Mouse (Mus musculus) mouse embryonic stem cell (cell line): ENCODE data around the gene Hoxb9.

ENCODE experiments used
- in situ Hi-C, 2 experiments: fragments of 300-500 bp; cut with MboI; formaldehyde crosslinking; loops; 1 replicate in 1 of 2; 3 replicates in 1 of 2; pipeline ENCODE4 v1.14.3; 2019 to 2020; ENCODE audit warnings: low sequenced_read_pairs in 2 of 2, low pct_unique_long_range_greater_than_20kb in 1 of 2, mixed read lengths in 1 of 2; ENCODE audit not compliant: unreplicated experiment in 1 of 2

Gene Hoxb9

DNA sequence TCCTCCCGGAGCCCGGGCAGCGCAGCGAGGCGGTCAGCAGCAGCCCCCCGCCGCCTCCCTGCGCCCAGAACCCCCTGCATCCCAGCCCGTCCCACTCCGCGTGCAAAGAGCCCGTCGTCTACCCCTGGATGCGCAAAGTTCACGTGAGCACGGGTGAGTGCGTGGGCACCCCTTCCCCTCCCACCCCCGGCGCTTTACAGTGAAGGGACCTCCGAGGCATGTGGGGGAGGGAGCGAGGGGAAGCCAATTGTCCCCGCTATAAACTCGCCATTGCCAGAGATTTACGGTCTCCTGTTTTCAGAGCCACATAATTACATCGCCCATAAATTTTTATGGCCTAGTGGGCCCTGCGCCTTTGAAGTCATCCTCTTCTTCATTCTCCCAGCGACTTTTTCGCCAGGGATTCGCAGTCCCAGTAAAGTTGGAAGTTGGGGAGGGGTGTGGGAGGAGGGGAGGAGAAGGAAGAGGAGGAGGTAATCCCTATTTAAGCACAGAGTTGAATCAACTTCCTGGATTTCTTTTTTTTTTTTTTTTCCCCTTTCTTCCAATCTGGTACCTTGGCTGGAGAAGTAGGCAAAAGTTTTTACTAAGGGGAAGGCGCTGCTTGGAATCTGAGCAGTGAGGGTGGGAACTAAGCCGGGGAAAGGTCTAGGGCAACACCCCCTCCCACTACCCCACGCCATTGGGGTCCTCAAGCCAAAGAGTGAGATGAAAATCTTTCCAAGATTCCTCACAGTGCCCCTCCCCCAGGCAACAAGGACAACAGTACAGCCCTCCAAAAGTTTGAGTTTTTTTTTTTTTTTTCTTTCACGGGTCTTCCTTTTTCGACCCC, 48.0 kb downstream of the Hoxb9 start:
- in situ Hi-C loops: loop anchor here (25.0 kb wide), 1 partner anchor 543 kb away; no protein-coding TSS in a partner anchor

- in situ Hi-C loops: loop anchor here (10.0 to 25.0 kb wide), 2 partner anchors 145 to 542 kb away; no protein-coding TSS in a partner anchor
Measured at GRCm38 (mm10) chr11:96319910-96320309, 48.7 kb downstream of the Hoxb9 start.

- in situ Hi-C loops: loop anchor here (10.0 to 25.0 kb wide), 2 partner anchors 146 to 542 kb away; no protein-coding TSS in a partner anchor
Measured at GRCm38 (mm10) chr11:96320688-96321087, 49.4 kb downstream of the Hoxb9 start.

- in situ Hi-C loops: loop anchor here (10.0 to 25.0 kb wide), 2 partner anchors 147 to 540 kb away; no protein-coding TSS in a partner anchor
Measured at GRCm38 (mm10) chr11:96321846-96322245, 50.6 kb downstream of the Hoxb9 start.

DNA sequence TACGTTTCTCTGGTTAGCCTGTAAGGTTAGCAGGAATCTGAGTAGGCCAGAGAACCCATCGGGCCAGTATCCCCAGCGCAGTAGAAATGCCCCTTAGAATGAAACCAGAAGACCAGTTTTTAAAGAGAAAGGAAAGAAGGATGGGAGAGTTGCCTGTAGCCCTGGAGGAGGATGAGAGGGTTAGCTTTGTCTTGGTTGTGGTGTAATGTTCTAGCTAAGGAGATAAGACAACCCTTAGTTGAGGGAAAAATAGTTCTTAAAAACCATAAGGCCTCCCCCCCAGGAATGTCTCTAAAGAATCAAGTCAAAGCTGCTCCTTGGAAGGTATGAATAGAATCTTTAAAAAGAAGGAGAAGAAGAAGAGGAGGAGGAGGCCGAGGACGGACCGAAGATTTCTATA, 51.5 kb downstream of the Hoxb9 start:
- in situ Hi-C loops: loop anchor here (10.0 to 25.0 kb wide), 2 partner anchors 148 to 540 kb away; no protein-coding TSS in a partner anchor

DNA sequence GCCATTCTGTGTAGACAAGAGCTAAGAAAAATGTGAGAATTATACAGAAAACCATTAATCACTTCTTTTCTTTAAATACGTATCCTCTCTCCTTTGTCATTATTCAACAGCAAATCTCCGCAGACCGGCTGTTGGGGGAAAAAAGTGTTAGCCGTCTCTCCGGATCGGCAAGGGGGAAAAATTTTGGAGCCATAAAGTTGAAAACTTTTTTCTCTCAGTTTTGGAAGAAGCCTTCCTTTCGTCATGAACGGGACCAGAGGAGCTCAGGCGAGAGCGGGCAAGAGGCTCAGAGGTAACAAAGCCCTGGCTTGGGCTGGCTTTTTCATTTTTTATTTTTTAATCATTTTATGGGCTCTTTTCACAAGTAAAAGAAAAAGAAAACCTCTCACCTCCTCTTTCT, 51.9 kb downstream of the Hoxb9 start, which contains the start of gene Hoxb3:
Gene Hoxb3, plus strand, starts transcription at position 173 of the 400 bp plus-strand sequence.
- in situ Hi-C loops: loop anchor here (10.0 to 25.0 kb wide), 2 partner anchors 148 to 539 kb away; no protein-coding TSS in a partner anchor

DNA sequence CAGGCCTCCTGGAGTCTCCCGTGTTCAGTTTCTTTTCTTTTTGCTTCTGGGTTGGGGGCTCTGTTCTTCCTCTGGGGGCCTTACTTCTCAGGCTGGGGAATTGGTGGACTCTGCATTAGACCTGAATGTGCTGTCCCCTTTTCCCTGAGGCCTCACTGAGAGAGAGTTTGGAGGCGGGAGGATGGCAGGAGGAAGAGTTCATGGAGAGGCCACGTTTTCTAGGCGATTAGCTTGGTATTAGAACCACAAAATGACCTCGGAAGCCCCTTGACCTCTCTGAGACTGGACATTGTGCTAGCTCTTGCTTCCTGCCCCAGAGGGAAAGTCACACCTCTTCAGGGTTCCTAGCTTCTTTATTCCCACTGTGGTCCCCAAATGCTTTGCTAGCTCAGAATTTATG, 52.9 kb downstream of the Hoxb9 start:
- in situ Hi-C loops: loop anchor here (10.0 to 25.0 kb wide), 2 partner anchors 149 to 538 kb away; no protein-coding TSS in a partner anchor

DNA sequence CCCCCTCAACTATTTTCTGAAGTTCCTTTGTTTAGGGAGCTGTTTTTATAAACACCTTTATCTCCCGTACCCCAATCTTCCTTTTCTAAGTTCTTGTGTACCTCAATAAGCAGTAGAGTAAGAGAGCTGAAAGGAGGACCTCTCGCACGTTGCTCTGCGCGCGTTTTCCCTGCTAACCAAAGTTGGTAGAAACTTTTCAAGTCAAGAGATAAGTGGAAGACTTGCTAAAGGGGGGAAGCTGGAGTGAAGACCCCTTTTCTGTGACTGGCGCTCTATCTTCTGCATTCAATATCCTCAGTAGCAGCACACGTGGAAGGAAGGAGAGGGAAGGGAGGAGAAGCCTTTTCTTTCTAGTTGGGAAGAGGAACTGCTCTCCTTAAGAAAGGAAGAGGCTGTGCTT, 53.7 kb downstream of the Hoxb9 start:
- in situ Hi-C loops: loop anchor here (10.0 to 25.0 kb wide), 3 partner anchors 150 to 687 kb away; partner anchors contain the start of gene Sp6 (in 1 of the 2)

DNA sequence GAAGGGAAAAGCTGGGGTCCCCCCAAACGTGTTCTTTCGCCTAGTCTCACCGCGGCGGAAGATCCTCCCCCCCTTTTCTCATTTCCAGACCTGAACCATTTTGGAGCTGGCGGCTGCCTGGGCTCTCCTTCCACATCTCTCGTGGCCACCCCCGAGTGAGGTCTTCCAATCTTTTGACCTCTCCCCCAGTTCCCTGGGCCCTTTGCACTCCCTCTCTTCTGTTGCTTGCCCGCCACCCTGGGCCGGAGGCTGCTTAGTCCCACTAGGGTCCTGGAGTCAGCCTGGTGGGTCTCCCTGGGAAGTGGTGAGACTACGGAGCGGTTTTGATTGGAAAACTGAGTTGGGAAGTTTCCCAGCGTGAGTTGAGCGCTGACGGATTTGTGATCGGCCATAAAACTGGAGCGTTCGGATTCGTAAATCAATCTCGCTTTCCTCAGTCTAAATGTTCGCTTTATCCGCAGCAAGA, 54.5 kb downstream of the Hoxb9 start:
- in situ Hi-C loops: loop anchor here in 1 of 2 experiments (10.0 to 25.0 kb wide), 2 partner anchors 151 to 687 kb away; partner anchors contain the start of gene Sp6
